In genomic region chr14:45690520-45691246, GRCm38 (mm10) we compare ENCODE assay signal across 7 mouse cellular contexts. TPM values are rescaled to one million over a fixed set of nuclear protein-coding genes. Genes with fewer than 3 reads are reported as not detected.
DNase-seq lines count a peak whose midpoint lies in the region; ATAC-seq lines count a peak whose summit lies in the region.

No protein-coding gene starts in this region.

- H3K4me1 ChIP-seq in megakaryocyte, embryonic 14.5 days: peaks cover 11% of the 10 kb centered on the region

- DNase-seq in adipocyte (ENCODE audit: low spot score): peak; percentile 49
- DNase-seq in gastrocnemius, postnatal 10 days: peak; percentile 35
- DNase-seq in induced T-regulatory cell, adult 2 months (ENCODE audit: low read depth): peak; percentile 74
- DNase-seq in left cerebral cortex, adult 8-10 months (ENCODE audit: low spot score in 2 of 2): peak; percentile 23 to 50
- DNase-seq in right cerebral cortex, postnatal 14 days: peak; percentile 40

- peaks cover 17% of the 10 kb centered on the region for H3K27me3 ChIP-seq in megakaryocyte, embryonic 14.5 days (replicated peaks)

- peak; percentile 81 for ATAC-seq in common myeloid progenitor, adult 5-6 weeks (replicated peaks; ENCODE audit: low read depth, poor library complexity, severe bottlenecking)

- peak overlapping the region; percentile 91 for H3K4me3 ChIP-seq in megakaryocyte, embryonic 14.5 days (replicated peaks)

- no peaks in the 10 kb centered on the region for H3K9me3 ChIP-seq in megakaryocyte, embryonic 14.5 days

- no peaks in the 10 kb centered on the region for H3K36me3 ChIP-seq in megakaryocyte, embryonic 14.5 days (replicated peaks; ENCODE audit: low read length)

RNA-seq across cellular contexts. Expression of gene Ddhd1, which starts 32.7 kb away (rescaled TPM):
- total RNA-seq in common myeloid progenitor, adult 5-6 weeks (2017): 25.5 and 29.4 TPM in 2 replicates
- total RNA-seq in gastrocnemius, postnatal 10 days (2021): 10 to 100 TPM in 1 of 2 experiments, 1 to 10 TPM in 1; 7.4 to 11.2 TPM
- total RNA-seq in left cerebral cortex, adult 8-10 months (2022): 10 to 100 TPM; 80.5 to 87.9 (median 81.8) TPM
- 1.0 and 2.8 TPM in 2 replicates for polyA plus RNA-seq in megakaryocyte, embryonic 14.5 days (2012; ENCODE audit: insufficient read depth, low replicate concordance)

Comparison
In these comparisons a context has a peak if more than half of its experiments do, and no peak if none do; other contexts are left out.
1. Peak in every context shown above with its lines: DNase-seq, ATAC-seq and H3K4me3 ChIP-seq.